Mouse (Mus musculus) stomach, postnatal 0 days (tissue): ENCODE results near the gene Ankrd40.

Experiments used
- CTCF ChIP-seq: IDR thresholded peaks from 2 replicates; pipeline ENCODE4 v1.5.1; 2016; ENCODE audit warnings: antibody characterized with exemption, low read depth, mild to moderate bottlenecking, moderate library complexity
- EP300 ChIP-seq: optimal IDR thresholded peaks from 2 replicates; pipeline ENCODE3; 2016; ENCODE audit warnings: antibody characterized with exemption

- TF ChIP-seq CTCF (no peak), EP300 (no peak)
These were observed 12.5 kb upstream of the Ankrd40 start for GRCm38 (mm10) chr11:94315308-94315707.
